Mouse (Mus musculus) myocyte (in vitro differentiated cells): Measurements from ENCODE around the gene Timm8a2. TPM values are rescaled to one million over a fixed set of nuclear protein-coding genes. Genes with fewer than 3 reads are reported as not detected.

ENCODE experiments used
- H3K27me3 ChIP-seq: one replicate; pipeline ENCODE4 v1.6.1; 2011; ENCODE audit not compliant: control insufficient read depth, insufficient read depth, insufficient read length
- H3K36me3 ChIP-seq: one replicate; pipeline ENCODE4 v1.6.1; 2011; ENCODE audit not compliant: control insufficient read depth, insufficient read depth
- H3K4me2 ChIP-seq: one replicate; pipeline ENCODE4 v1.6.1; 2011; ENCODE audit warnings: low read depth, control low read depth
- H3K4me3 ChIP-seq: one replicate; pipeline ENCODE4 v1.5.1; 2011; ENCODE audit warnings: mild to moderate bottlenecking, control low read depth, moderate library complexity
- H3K79me2 ChIP-seq: one replicate; pipeline ENCODE4 v1.6.1; 2011; ENCODE audit not compliant: control insufficient read depth, insufficient read depth
- H3ac ChIP-seq: one replicate; pipeline ENCODE4 v1.6.1; 2011; ENCODE audit not compliant: control insufficient read depth, insufficient read length
- CEBPB ChIP-seq: IDR thresholded peaks from 2 replicates; pipeline ENCODE4 v1.6.1; 2011; ENCODE audit warnings: mild to moderate bottlenecking, moderate library complexity; ENCODE audit not compliant: poor library complexity, insufficient read depth, severe bottlenecking
- E2F4 ChIP-seq: IDR thresholded peaks from one replicate; pipeline ENCODE4 v1.6.1; 2011; ENCODE audit warnings: mild to moderate bottlenecking, control low read depth, moderate library complexity; ENCODE audit not compliant: insufficient read depth
- MAX ChIP-seq: IDR thresholded peaks from one replicate; pipeline ENCODE4 v1.6.1; 2011; ENCODE audit warnings: low read depth, mild to moderate bottlenecking, control low read depth
- MYOD1 ChIP-seq, 3 experiments: IDR thresholded peaks; one replicate each; pipeline ENCODE4 v1.6.1; 2011; ENCODE audit warnings: control low read depth in 2 of 3, low read depth in 2 of 3, mild to moderate bottlenecking in 2 of 3, moderate library complexity in 1 of 3; ENCODE audit not compliant: insufficient read length in 2 of 3, control insufficient read depth in 1 of 3
- MYOG ChIP-seq, 3 experiments: IDR thresholded peaks; one replicate each; pipeline ENCODE4 v1.6.1; 2011; ENCODE audit warnings: control low read depth in 2 of 3, low read depth in 2 of 3, mild to moderate bottlenecking in 2 of 3; ENCODE audit not compliant: insufficient read length in 2 of 3, control insufficient read depth in 1 of 3, insufficient read depth in 1 of 3
- POLR2A ChIP-seq: IDR thresholded peaks from one replicate; pipeline ENCODE4 v1.6.1; 2011; ENCODE audit warnings: low read depth, mild to moderate bottlenecking, control low read depth, moderate library complexity; ENCODE audit not compliant: insufficient read length
- POLR2AphosphoS2 ChIP-seq: IDR thresholded peaks from one replicate; pipeline ENCODE4 v1.6.1; 2011; ENCODE audit warnings: low read depth, control low read depth; ENCODE audit not compliant: insufficient read length
- REST ChIP-seq: IDR thresholded peaks from one replicate; pipeline ENCODE4 v1.6.1; 2011; ENCODE audit warnings: mild to moderate bottlenecking, control low read depth, moderate library complexity; ENCODE audit not compliant: insufficient read depth, insufficient read length
- SRF ChIP-seq: IDR thresholded peaks from one replicate; pipeline ENCODE4 v1.6.1; 2011; ENCODE audit warnings: low read depth; ENCODE audit not compliant: control insufficient read depth, insufficient read length
- TCF12 ChIP-seq: IDR thresholded peaks from one replicate; pipeline ENCODE4 v1.6.1; 2011; ENCODE audit warnings: mild to moderate bottlenecking, control low read depth; ENCODE audit not compliant: poor library complexity, insufficient read depth, severe bottlenecking
- TCF3 ChIP-seq: IDR thresholded peaks from one replicate; pipeline ENCODE4 v1.6.1; 2011; ENCODE audit warnings: low read depth, control low read depth; ENCODE audit not compliant: insufficient read length
- USF1 ChIP-seq: IDR thresholded peaks from one replicate; pipeline ENCODE4 v1.6.1; 2011; ENCODE audit warnings: low read depth, mild to moderate bottlenecking, control low read depth, moderate library complexity
- polyA plus RNA-seq: library from polyadenylated mRNA; unstranded; fragments of >200 nt; fragmentation: generic; extraction: Trizol; gene quantifications from one replicate; pipeline ENCODE4 v1.2.1, GENCODE M21; 2012; ENCODE audit warnings: missing spikeins

Timm8a2 gene
- polyA plus RNA-seq, 1 experiment: not detected

- Histone ChIP-seq H3K4me2 (no peak overlapping the region), H3K36me3 (no peaks in the 10 kb centered on the region), H3K27me3 (no peaks in the 10 kb centered on the region), H3K79me2 (no peaks in the 10 kb centered on the region), H3K4me3 (no peak overlapping the region), H3ac (no peak overlapping the region)
- TF ChIP-seq SRF: no peak
Measured at GRCm38 (mm10) chr14:122013417-122013951, 21.0 kb upstream of the Timm8a2 start.

GRCm38 (mm10) chr14:122017958-122018357, 16.5 kb upstream of the Timm8a2 start:
- no peaks in the 10 kb centered on the region for H3K27me3 ChIP-seq
- H3ac ChIP-seq: no peak overlapping the region
- no peaks in the 10 kb centered on the region for H3K36me3 ChIP-seq
- no peaks in the 10 kb centered on the region for H3K79me2 ChIP-seq
- H3K4me2 ChIP-seq: no peak overlapping the region
- H3K4me3 ChIP-seq: no peak overlapping the region
- no peak for TF ChIP-seq SRF
- TF ChIP-seq MYOD1 (IDR thresholded peaks at IDR 0.05; ENCODE audit: control insufficient read depth in 1 of 3, insufficient read length in 2 of 3, low read depth in 2 of 3): no peak
- no peak for TF ChIP-seq USF1
- no peak for TF ChIP-seq REST
- no peak for TF ChIP-seq MAX
- TF ChIP-seq MYOG (IDR thresholded peaks at IDR 0.05; ENCODE audit: control insufficient read depth in 1 of 3, insufficient read depth in 1 of 3, insufficient read length in 2 of 3, low read depth in 2 of 3): no peak
- no peak for TF ChIP-seq TCF3
- TF ChIP-seq POLR2A: no peak
- no peak for TF ChIP-seq CEBPB
- TF ChIP-seq TCF12: no peak
- TF ChIP-seq E2F4: no peak
- no peak for TF ChIP-seq POLR2AphosphoS2

GRCm38 (mm10) chr14:122019389-122019788, 15.1 kb upstream of the Timm8a2 start:
- TF ChIP-seq REST: no peak
- no peak for TF ChIP-seq POLR2AphosphoS2
- TF ChIP-seq TCF12: no peak
- TF ChIP-seq MAX: no peak
- no peak for TF ChIP-seq MYOD1 (IDR thresholded peaks at IDR 0.05; ENCODE audit: control insufficient read depth in 1 of 3, insufficient read length in 2 of 3, low read depth in 2 of 3)
- TF ChIP-seq USF1: no peak
- TF ChIP-seq POLR2A: no peak
- no peak for TF ChIP-seq E2F4
- TF ChIP-seq TCF3: no peak
- TF ChIP-seq CEBPB: no peak
- Histone ChIP-seq H3K4me3 (no peak overlapping the region), H3K4me2 (no peak overlapping the region), H3K79me2 (no peaks in the 10 kb centered on the region), H3K36me3 (no peaks in the 10 kb centered on the region), H3ac (no peak overlapping the region), H3K27me3 (no peaks in the 10 kb centered on the region)

- no peak overlapping the region for H3ac ChIP-seq
- H3K79me2 ChIP-seq: no peaks in the 10 kb centered on the region
- no peak overlapping the region for H3K4me3 ChIP-seq
- TF ChIP-seq REST: no peak
- no peaks in the 10 kb centered on the region for H3K36me3 ChIP-seq
- no peaks in the 10 kb centered on the region for H3K27me3 ChIP-seq
- H3K4me2 ChIP-seq: no peak overlapping the region
Measured at GRCm38 (mm10) chr14:122020567-122020966, 13.9 kb upstream of the Timm8a2 start.

- H3K4me2 ChIP-seq: no peak overlapping the region
- H3K4me3 ChIP-seq: no peak overlapping the region
- H3K27me3 ChIP-seq: no peaks in the 10 kb centered on the region
- H3K79me2 ChIP-seq: no peaks in the 10 kb centered on the region
- H3K36me3 ChIP-seq: no peaks in the 10 kb centered on the region
- TF ChIP-seq CEBPB (no peak), SRF (no peak), E2F4 (no peak), MAX (no peak), POLR2A (no peak), TCF12 (no peak), USF1 (no peak), POLR2AphosphoS2 (no peak), TCF3 (no peak)
- no peak overlapping the region for H3ac ChIP-seq
Measured at GRCm38 (mm10) chr14:122023054-122023453, 11.4 kb upstream of the Timm8a2 start.

GRCm38 (mm10) chr14:122023928-122024327, 10.5 kb upstream of the Timm8a2 start:
- Histone ChIP-seq H3K79me2 (no peaks in the 10 kb centered on the region), H3K4me2 (no peak overlapping the region), H3K4me3 (no peak overlapping the region), H3K36me3 (no peaks in the 10 kb centered on the region), H3ac (no peak overlapping the region), H3K27me3 (no peaks in the 10 kb centered on the region)
- TF ChIP-seq MYOG (IDR thresholded peaks at IDR 0.05; ENCODE audit: control insufficient read depth in 1 of 3, insufficient read depth in 1 of 3, insufficient read length in 2 of 3, low read depth in 2 of 3) (no peak), E2F4 (no peak), TCF3 (no peak), CEBPB (no peak), USF1 (no peak), POLR2A (no peak), POLR2AphosphoS2 (no peak), SRF (no peak), MAX (no peak)
